Mouse (Mus musculus): ENCODE results near the gene Gfra1. TPM values are rescaled to one million over a fixed set of nuclear protein-coding genes. Genes with fewer than 3 reads are reported as not detected.

Gfra1 gene
- total RNA-seq (2017): 2.3 TPM in 1 of 3 replicates, not detected in the others

- no peak for ATAC-seq (replicated peaks; ENCODE audit: insufficient number of reproducible peaks, low FRiP score, low TSS enrichment, poor library complexity, severe bottlenecking)
Measured at GRCm38 (mm10) chr19:58455496-58456061, at the start of gene Gfra1. Gfra1 (minus strand) TSS chr19:58455909.

- no peak for ATAC-seq (replicated peaks; ENCODE audit: insufficient number of reproducible peaks, low FRiP score, low TSS enrichment, poor library complexity, severe bottlenecking)
Measured at GRCm38 (mm10) chr19:58500049-58500448, 44.3 kb upstream of the Gfra1 start.

- ATAC-seq (replicated peaks; ENCODE audit: insufficient number of reproducible peaks, low FRiP score, low TSS enrichment, poor library complexity, severe bottlenecking): no peak
Measured at GRCm38 (mm10) chr19:58499420-58499966, 43.8 kb upstream of the Gfra1 start.

GRCm38 (mm10) chr19:58497106-58497505, 41.4 kb upstream of the Gfra1 start:
- ATAC-seq (replicated peaks; ENCODE audit: insufficient number of reproducible peaks, low FRiP score, low TSS enrichment, poor library complexity, severe bottlenecking): no peak

- no peak for ATAC-seq (replicated peaks; ENCODE audit: insufficient number of reproducible peaks, low FRiP score, low TSS enrichment, poor library complexity, severe bottlenecking)
Measured at GRCm38 (mm10) chr19:58486686-58487085, 31.0 kb upstream of the Gfra1 start.

- ATAC-seq (replicated peaks; ENCODE audit: insufficient number of reproducible peaks, low FRiP score, low TSS enrichment, poor library complexity, severe bottlenecking): no peak
Measured at GRCm38 (mm10) chr19:58482373-58482977, 26.8 kb upstream of the Gfra1 start.

GRCm38 (mm10) chr19:58474251-58474650, 18.5 kb upstream of the Gfra1 start:
- ATAC-seq (replicated peaks; ENCODE audit: insufficient number of reproducible peaks, low FRiP score, low TSS enrichment, poor library complexity, severe bottlenecking): no peak

- 0 out of 2 replicates have a peak, but pooled peaks have one; percentile 48 for ATAC-seq (replicated peaks; ENCODE audit: insufficient number of reproducible peaks, low FRiP score, low TSS enrichment, poor library complexity, severe bottlenecking)
Measured at GRCm38 (mm10) chr19:58469421-58469820, 13.7 kb upstream of the Gfra1 start.

GRCm38 (mm10) chr19:58468331-58468730, 12.6 kb upstream of the Gfra1 start:
- no peak for ATAC-seq (replicated peaks; ENCODE audit: insufficient number of reproducible peaks, low FRiP score, low TSS enrichment, poor library complexity, severe bottlenecking)

GRCm38 (mm10) chr19:58463755-58464154, 8.0 kb upstream of the Gfra1 start:
- no peak for ATAC-seq (replicated peaks; ENCODE audit: insufficient number of reproducible peaks, low FRiP score, low TSS enrichment, poor library complexity, severe bottlenecking)

- ATAC-seq (replicated peaks; ENCODE audit: insufficient number of reproducible peaks, low FRiP score, low TSS enrichment, poor library complexity, severe bottlenecking): no peak
Measured at GRCm38 (mm10) chr19:58460361-58461022, 4.8 kb upstream of the Gfra1 start.

GRCm38 (mm10) chr19:58456491-58457061, 867 bp upstream of the Gfra1 start:
- no peak for ATAC-seq (replicated peaks; ENCODE audit: insufficient number of reproducible peaks, low FRiP score, low TSS enrichment, poor library complexity, severe bottlenecking)

- ATAC-seq (replicated peaks; ENCODE audit: insufficient number of reproducible peaks, low FRiP score, low TSS enrichment, poor library complexity, severe bottlenecking): 0 out of 2 replicates have a peak, but pooled peaks have one; percentile 18
Measured at GRCm38 (mm10) chr19:58455061-58455495, 631 bp downstream of the Gfra1 start.

GRCm38 (mm10) chr19:58454261-58455060, 1.2 kb downstream of the Gfra1 start:
- ATAC-seq (replicated peaks; ENCODE audit: insufficient number of reproducible peaks, low FRiP score, low TSS enrichment, poor library complexity, severe bottlenecking): no peak

- ATAC-seq (replicated peaks; ENCODE audit: insufficient number of reproducible peaks, low FRiP score, low TSS enrichment, poor library complexity, severe bottlenecking): no peak
Measured at GRCm38 (mm10) chr19:58453581-58453980, 2.1 kb downstream of the Gfra1 start.

- ATAC-seq (replicated peaks; ENCODE audit: insufficient number of reproducible peaks, low FRiP score, low TSS enrichment, poor library complexity, severe bottlenecking): no peak
Measured at GRCm38 (mm10) chr19:58452941-58453551, 2.7 kb downstream of the Gfra1 start.

- ATAC-seq (replicated peaks; ENCODE audit: insufficient number of reproducible peaks, low FRiP score, low TSS enrichment, poor library complexity, severe bottlenecking): no peak
Measured at GRCm38 (mm10) chr19:58452178-58452819, 3.4 kb downstream of the Gfra1 start.

GRCm38 (mm10) chr19:58451323-58451722, 4.4 kb downstream of the Gfra1 start:
- ATAC-seq (replicated peaks; ENCODE audit: insufficient number of reproducible peaks, low FRiP score, low TSS enrichment, poor library complexity, severe bottlenecking): no peak

Measured in monocyte, adult 5-6 weeks (primary cell).